Mouse (Mus musculus) testis, adult 2 months (tissue): ENCODE data around the gene Vcl.

ENCODE experiments used
- CTCF ChIP-seq: fragments of 200-500 bp; IDR thresholded peaks from 2 replicates; pipeline ENCODE4 v1.5.1; 2012; ENCODE audit warnings: low read depth, mild to moderate bottlenecking, inconsistent platforms, low read length, moderate library complexity; ENCODE audit not compliant: control insufficient read depth, insufficient read depth, insufficient replicate concordance
- POLR2A ChIP-seq: fragments of 200-500 bp; IDR thresholded peaks from 2 replicates; pipeline ENCODE4 v1.6.1; 2012; ENCODE audit warnings: low read depth, mild to moderate bottlenecking, inconsistent platforms, low read length, moderate library complexity; ENCODE audit not compliant: control insufficient read depth

DNA sequence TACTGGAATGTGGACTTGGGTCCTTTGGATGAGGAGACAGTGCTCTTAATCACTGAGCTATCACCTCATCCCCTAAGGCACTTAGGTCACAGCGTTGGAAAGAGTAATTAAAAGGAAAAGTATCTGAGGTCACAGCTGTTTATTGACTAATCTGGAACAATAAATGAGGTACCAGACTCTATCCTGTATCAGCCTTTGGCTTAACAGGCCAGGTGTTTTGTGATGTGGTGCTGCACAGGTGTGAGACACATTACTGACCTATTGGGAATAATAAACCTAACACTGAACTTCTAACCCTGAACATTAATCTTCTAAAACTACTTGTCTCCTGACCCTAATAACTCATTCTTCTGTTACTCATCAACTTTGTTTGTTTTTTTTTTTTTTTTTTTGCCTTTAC is 33.3 kb downstream of the Vcl start:
- TF ChIP-seq CTCF (no peak), POLR2A (no peak)
